Mouse (Mus musculus): ENCODE results near the gene Snn. TPM values are rescaled to one million over a fixed set of nuclear protein-coding genes. Genes with fewer than 3 reads are reported as not detected.

The Snn gene
- total RNA-seq, 2 experiments from 2014 or later: 33.5 to 37.4 TPM

Other genes with a start within 250 kb of the Snn start
- gene Gm11172, start 248.0 kb upstream of the Snn start, total RNA-seq (2021): not detected
- 1 to 10 TPM in 1 of 2 experiments, under 1 TPM in 1; 0.55 to 1.4 TPM for gene Rmi2, start 225.9 kb upstream of the Snn start, total RNA-seq (2021)
- gene Litaf, start 5.2 kb downstream of the Snn start, total RNA-seq (2021): 10 to 100 TPM; 29.5 to 30.6 TPM
- gene Txndc11, start 73.7 kb downstream of the Snn start, total RNA-seq (2021): 10 to 100 TPM; 17.9 to 19.4 TPM
- gene Zc3h7a, start 115.4 kb downstream of the Snn start, total RNA-seq (2021): 10 to 100 TPM; 38.8 to 39.5 TPM
- gene Rsl1d1, start 142.4 kb downstream of the Snn start, total RNA-seq (2021): 10 to 100 TPM; 49.1 to 49.9 TPM
- 10 to 100 TPM; 62.5 to 69.6 TPM for gene Gspt1, start 193.4 kb downstream of the Snn start, total RNA-seq (2021)